Mouse (Mus musculus): ENCODE results near the gene Slmap. TPM values are rescaled to one million over a fixed set of nuclear protein-coding genes. Genes with fewer than 3 reads are reported as not detected.

Slmap gene
- polyA plus RNA-seq, 1 experiment from 2014 or later: 53.6 TPM

DNA sequence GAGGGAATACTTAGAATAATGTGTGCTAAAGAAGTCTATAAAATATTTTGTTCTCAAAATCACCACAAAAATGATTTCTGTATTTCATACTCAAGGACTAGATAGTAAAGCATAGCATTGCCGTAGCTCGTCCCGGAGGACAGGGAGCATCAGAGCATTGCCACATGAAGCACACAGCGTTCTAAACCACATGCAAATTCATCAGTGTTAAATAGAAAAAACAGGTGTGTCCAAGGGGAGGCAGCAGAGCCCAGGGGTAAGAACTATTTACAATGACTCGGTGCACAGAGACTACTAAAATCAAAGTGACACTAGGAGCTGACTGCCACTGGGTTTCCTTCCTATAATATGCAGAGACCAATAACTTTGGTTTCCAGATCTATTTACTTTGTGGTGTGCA lies 57.0 kb downstream of the Slmap start:
- Histone ChIP-seq H3K4me3 (ENCODE audit: low read depth, low read length) (no peak overlapping the region), H3K4me1 (ENCODE audit: control insufficient read depth, insufficient read depth, low read length) (no peaks in the 10 kb centered on the region), H3K27me3 (ENCODE audit: control insufficient read depth, insufficient read depth, low read length) (no peaks in the 10 kb centered on the region), H3K9me3 (ENCODE audit: control insufficient read depth, low read depth, low read length) (no peaks in the 10 kb centered on the region), H3K27ac (ENCODE audit: low read length) (no peak overlapping the region), H3K4me2 (replicated peaks; ENCODE audit: low read depth, low read length) (no peak overlapping the region), H3K36me3 (ENCODE audit: control insufficient read depth, insufficient read depth, low read length) (no peaks in the 10 kb centered on the region), H3K9ac (replicated peaks; ENCODE audit: low read depth, low read length) (no peak overlapping the region)
- WGBS: 92% methylated on average over 5 of the region's 5 CpGs
- no peak for ATAC-seq (ENCODE audit: insufficient number of reproducible peaks, insufficient read depth, low FRiP score, low read depth)

DNA sequence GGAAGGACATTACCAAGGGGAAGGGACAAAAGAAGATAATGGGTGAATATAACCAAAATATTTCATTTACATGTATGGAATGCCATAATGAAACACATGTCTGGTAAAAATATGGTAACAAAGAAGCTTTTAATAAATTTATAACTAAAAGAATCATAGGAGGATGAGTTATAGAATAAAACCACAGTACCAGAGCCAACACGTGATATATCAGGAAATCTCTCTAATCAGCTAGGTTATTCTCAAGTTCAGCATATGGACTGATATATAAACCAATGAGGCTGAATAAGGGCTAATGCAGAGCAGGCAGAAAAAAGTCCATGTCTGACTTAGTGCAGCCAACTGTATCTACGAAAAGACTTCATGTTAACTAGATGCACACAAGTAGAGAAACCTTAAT lies 58.3 kb downstream of the Slmap start:
- no peaks in the 10 kb centered on the region for H3K36me3 ChIP-seq (ENCODE audit: control insufficient read depth, insufficient read depth, low read length)
- peaks cover 3% of the 10 kb centered on the region; the same call in 1 of the 2 replicates for H3K4me1 ChIP-seq (ENCODE audit: control insufficient read depth, insufficient read depth, low read length)
- 86% methylated on average over 2 of the region's 2 CpGs for WGBS
- no peak for ATAC-seq (ENCODE audit: insufficient number of reproducible peaks, insufficient read depth, low FRiP score, low read depth)
- no peak overlapping the region for H3K4me3 ChIP-seq (ENCODE audit: low read depth, low read length)
- H3K9me3 ChIP-seq (ENCODE audit: control insufficient read depth, low read depth, low read length): no peaks in the 10 kb centered on the region
- H3K27ac ChIP-seq (ENCODE audit: low read length): no peak overlapping the region
- H3K4me2 ChIP-seq (replicated peaks; ENCODE audit: low read depth, low read length): no peak overlapping the region
- no peak overlapping the region for H3K9ac ChIP-seq (replicated peaks; ENCODE audit: low read depth, low read length)
- H3K27me3 ChIP-seq (ENCODE audit: control insufficient read depth, insufficient read depth, low read length): no peaks in the 10 kb centered on the region

DNA sequence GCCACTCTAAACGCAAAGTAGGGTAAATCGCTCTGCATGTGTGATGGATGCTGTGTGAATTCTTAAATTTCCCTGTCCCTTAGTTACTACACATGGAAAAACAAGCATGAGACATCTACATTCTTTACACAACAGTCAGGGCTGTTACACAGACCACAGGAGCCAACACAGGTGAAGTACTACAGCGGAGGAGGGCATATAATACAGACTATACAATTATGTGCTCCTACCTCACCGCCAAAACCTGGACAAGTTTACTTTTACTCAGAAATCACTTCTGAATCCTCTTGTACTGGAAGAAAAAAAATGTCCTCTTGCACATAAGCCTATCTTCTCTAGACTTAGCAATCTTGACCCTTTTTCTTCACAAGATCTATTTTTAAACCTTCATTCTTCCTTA lies 66.8 kb downstream of the Slmap start:
- Histone ChIP-seq H3K4me1 (ENCODE audit: control insufficient read depth, insufficient read depth, low read length) (peaks cover 3% of the 10 kb centered on the region; the same call in 1 of the 2 replicates), H3K27me3 (ENCODE audit: control insufficient read depth, insufficient read depth, low read length) (no peaks in the 10 kb centered on the region), H3K27ac (ENCODE audit: low read length) (no peak overlapping the region), H3K4me2 (replicated peaks; ENCODE audit: low read depth, low read length) (no peak overlapping the region), H3K9ac (replicated peaks; ENCODE audit: low read depth, low read length) (no peak overlapping the region), H3K4me3 (ENCODE audit: low read depth, low read length) (no peak overlapping the region), H3K36me3 (ENCODE audit: control insufficient read depth, insufficient read depth, low read length) (peaks cover 5% of the 10 kb centered on the region), H3K9me3 (ENCODE audit: control insufficient read depth, low read depth, low read length) (no peaks in the 10 kb centered on the region)
- ATAC-seq (ENCODE audit: insufficient number of reproducible peaks, insufficient read depth, low FRiP score, low read depth): no peak
- WGBS: 85% methylated on average over 4 of the region's 4 CpGs

DNA sequence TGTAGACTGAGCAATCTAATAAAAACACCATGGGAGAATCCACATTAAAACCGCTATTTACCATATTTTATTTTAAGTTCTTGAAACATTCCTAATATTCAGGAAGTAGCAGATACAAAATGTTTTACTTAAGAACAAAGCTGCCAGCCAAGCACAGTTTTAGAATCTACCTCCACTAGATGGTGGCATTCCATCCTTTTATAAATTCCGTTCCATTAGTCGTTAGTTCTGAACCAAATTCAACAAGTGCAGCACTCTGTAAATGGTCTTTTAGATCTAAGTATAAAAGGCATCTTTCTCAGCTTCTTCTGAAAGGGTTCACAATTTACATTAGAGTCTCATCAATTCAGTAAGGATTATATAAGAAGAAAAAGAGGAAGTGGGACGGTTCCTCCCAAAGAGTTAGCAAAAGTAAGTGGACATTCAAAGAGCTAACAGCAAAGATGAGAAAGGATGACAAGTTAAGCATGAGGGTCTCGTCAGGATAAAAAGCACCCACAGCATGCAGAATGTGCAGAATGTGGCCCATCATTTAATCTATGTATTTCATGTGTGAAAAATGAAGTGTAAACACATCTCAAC lies 68.1 kb downstream of the Slmap start:
- no peak overlapping the region for H3K4me3 ChIP-seq (ENCODE audit: low read depth, low read length)
- H3K4me2 ChIP-seq (replicated peaks; ENCODE audit: low read depth, low read length): no peak overlapping the region
- H3K4me1 ChIP-seq (ENCODE audit: control insufficient read depth, insufficient read depth, low read length): no peaks in the 10 kb centered on the region
- WGBS: 59% methylated on average over 5 of the region's 5 CpGs
- H3K36me3 ChIP-seq (ENCODE audit: control insufficient read depth, insufficient read depth, low read length): peaks cover 10% of the 10 kb centered on the region
- H3K9me3 ChIP-seq (ENCODE audit: control insufficient read depth, low read depth, low read length): no peaks in the 10 kb centered on the region
- H3K27ac ChIP-seq (ENCODE audit: low read length): no peak overlapping the region
- no peak overlapping the region for H3K9ac ChIP-seq (replicated peaks; ENCODE audit: low read depth, low read length)
- H3K27me3 ChIP-seq (ENCODE audit: control insufficient read depth, insufficient read depth, low read length): no peaks in the 10 kb centered on the region
- ATAC-seq (ENCODE audit: insufficient number of reproducible peaks, insufficient read depth, low FRiP score, low read depth): no peak

DNA sequence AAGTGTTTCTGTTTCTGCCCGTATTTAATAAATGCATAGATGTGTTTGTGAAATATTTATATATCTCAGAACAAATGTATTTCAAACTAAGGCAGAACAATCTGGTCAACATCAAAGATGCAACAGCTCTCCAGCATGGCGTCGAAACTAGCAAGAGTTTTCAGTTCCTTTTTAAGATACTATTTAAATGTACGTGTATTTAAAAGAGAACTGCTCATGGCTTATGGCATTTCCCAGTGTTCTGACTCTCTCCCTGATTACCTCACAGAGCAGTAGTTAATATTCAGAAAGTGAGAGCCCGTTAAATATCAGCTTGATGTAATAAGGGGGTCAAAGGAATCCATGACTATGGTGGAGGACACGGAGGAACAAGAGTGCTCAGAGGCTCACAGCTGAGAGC lies 68.8 kb downstream of the Slmap start:
- no peak overlapping the region for H3K4me3 ChIP-seq (ENCODE audit: low read depth, low read length)
- H3K27ac ChIP-seq (ENCODE audit: low read length): no peak overlapping the region
- 77% methylated on average over 6 of the region's 6 CpGs for WGBS
- no peak overlapping the region for H3K4me2 ChIP-seq (replicated peaks; ENCODE audit: low read depth, low read length)
- H3K4me1 ChIP-seq (ENCODE audit: control insufficient read depth, insufficient read depth, low read length): no peaks in the 10 kb centered on the region
- ATAC-seq (ENCODE audit: insufficient number of reproducible peaks, insufficient read depth, low FRiP score, low read depth): no peak
- no peaks in the 10 kb centered on the region for H3K9me3 ChIP-seq (ENCODE audit: control insufficient read depth, low read depth, low read length)
- H3K9ac ChIP-seq (replicated peaks; ENCODE audit: low read depth, low read length): no peak overlapping the region
- no peaks in the 10 kb centered on the region for H3K27me3 ChIP-seq (ENCODE audit: control insufficient read depth, insufficient read depth, low read length)
- H3K36me3 ChIP-seq (ENCODE audit: control insufficient read depth, insufficient read depth, low read length): peaks cover 16% of the 10 kb centered on the region

DNA sequence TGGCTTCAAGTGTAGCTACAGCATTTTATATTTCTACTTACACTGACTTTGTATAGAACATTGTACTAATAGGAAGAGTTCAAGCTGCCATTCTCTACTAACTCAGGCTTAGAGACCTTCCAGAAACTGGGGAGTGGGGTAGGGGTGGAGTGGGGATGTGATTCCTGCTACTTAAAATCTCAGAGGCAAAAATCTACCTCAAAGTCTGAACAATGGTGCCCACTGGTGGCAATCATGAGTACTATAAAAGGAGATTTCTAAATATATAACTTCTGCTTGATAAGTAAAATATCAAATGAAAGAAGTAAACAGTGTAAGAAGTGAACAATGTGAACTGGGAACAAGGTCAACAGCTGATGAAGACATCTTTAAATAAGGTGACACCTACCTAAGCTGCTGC lies 75.2 kb downstream of the Slmap start:
- no peak overlapping the region for H3K9ac ChIP-seq (replicated peaks; ENCODE audit: low read depth, low read length)
- no peak for ATAC-seq (ENCODE audit: insufficient number of reproducible peaks, insufficient read depth, low FRiP score, low read depth)
- no peaks in the 10 kb centered on the region for H3K4me1 ChIP-seq (ENCODE audit: control insufficient read depth, insufficient read depth, low read length)
- peaks cover 23% of the 10 kb centered on the region for H3K36me3 ChIP-seq (ENCODE audit: control insufficient read depth, insufficient read depth, low read length)
- no peaks in the 10 kb centered on the region for H3K27me3 ChIP-seq (ENCODE audit: control insufficient read depth, insufficient read depth, low read length)
- H3K27ac ChIP-seq (ENCODE audit: low read length): no peak overlapping the region
- H3K9me3 ChIP-seq (ENCODE audit: control insufficient read depth, low read depth, low read length): no peaks in the 10 kb centered on the region
- no peak overlapping the region for H3K4me2 ChIP-seq (replicated peaks; ENCODE audit: low read depth, low read length)
- no peak overlapping the region for H3K4me3 ChIP-seq (ENCODE audit: low read depth, low read length)

DNA sequence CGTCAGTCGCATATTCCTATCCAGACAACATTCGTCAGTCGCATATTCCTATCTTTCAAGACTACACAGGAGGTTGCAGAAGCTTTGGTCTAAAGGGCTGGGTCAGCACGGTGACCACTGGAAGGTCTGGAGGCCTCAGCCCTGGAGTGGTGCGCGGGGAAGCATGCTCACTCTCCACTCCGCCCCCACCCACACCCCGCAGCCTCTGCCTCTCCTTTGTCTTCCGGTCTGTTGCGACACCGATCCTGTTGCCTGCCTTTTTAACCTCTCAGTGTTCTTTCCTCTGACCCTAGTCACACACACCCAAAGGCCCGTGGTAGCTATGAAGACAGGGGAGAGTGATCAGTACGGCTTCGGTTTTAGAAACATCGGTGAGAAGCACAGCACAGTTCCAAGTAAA lies 79.9 kb downstream of the Slmap start:
- Histone ChIP-seq H3K9me3 (ENCODE audit: control insufficient read depth, low read depth, low read length) (no peaks in the 10 kb centered on the region), H3K4me2 (replicated peaks; ENCODE audit: low read depth, low read length) (no peak overlapping the region), H3K27me3 (ENCODE audit: control insufficient read depth, insufficient read depth, low read length) (no peaks in the 10 kb centered on the region), H3K36me3 (ENCODE audit: control insufficient read depth, insufficient read depth, low read length) (peaks cover 5% of the 10 kb centered on the region; the same call in 1 of the 2 replicates), H3K9ac (replicated peaks; ENCODE audit: low read depth, low read length) (no peak overlapping the region), H3K4me1 (ENCODE audit: control insufficient read depth, insufficient read depth, low read length) (no peaks in the 10 kb centered on the region; the same call in 1 of the 2 replicates), H3K27ac (ENCODE audit: low read length) (no peak overlapping the region), H3K4me3 (ENCODE audit: low read depth, low read length) (no peak overlapping the region)
- WGBS: 69% methylated on average over 16 of the region's 16 CpGs
- ATAC-seq (ENCODE audit: insufficient number of reproducible peaks, insufficient read depth, low FRiP score, low read depth): no peak

DNA sequence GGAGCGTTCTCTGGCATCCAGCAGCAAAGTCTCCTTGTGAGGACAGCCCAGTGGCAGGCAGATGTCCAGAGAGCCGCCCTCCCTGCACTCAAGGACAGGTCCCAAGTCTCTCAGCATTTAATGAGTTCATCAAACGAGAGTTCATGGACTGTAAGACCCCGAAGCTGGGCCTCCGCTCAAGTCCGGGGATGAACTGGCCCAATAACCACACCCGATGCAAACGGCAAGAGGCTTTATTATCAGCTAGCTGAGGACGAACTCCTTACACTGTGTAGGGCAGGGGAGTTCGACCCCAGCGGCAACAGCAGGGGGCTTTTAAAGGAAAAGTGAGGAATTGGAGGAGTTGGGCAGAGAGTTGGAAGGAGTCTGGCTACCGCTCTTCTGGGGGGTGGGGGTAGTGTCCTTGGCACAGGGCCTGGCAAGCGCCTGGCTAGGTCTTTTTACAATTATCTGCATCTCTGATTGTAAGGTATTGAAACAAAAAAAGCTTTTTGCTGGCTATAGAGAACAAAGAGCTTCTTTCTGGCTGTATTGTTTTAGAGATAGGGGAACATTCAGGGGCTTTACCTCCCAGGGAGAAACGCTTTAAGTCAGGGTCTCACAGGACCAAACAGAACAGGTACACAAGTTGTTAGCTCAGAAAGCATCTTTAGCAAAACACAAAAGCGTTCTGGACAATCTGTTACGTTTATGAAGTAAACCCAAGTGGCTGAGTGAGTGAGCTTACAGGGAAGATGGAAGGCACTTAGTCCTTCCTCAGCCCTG lies 84.5 kb downstream of the Slmap start:
- Histone ChIP-seq H3K27ac (ENCODE audit: low read length) (no peak overlapping the region), H3K4me2 (replicated peaks; ENCODE audit: low read depth, low read length) (no peak overlapping the region), H3K4me3 (ENCODE audit: low read depth, low read length) (no peak overlapping the region), H3K4me1 (ENCODE audit: control insufficient read depth, insufficient read depth, low read length) (no peaks in the 10 kb centered on the region; the same call in 1 of the 2 replicates), H3K9ac (replicated peaks; ENCODE audit: low read depth, low read length) (no peak overlapping the region), H3K36me3 (ENCODE audit: control insufficient read depth, insufficient read depth, low read length) (no peaks in the 10 kb centered on the region; the same call in 1 of the 2 replicates), H3K9me3 (ENCODE audit: control insufficient read depth, low read depth, low read length) (no peaks in the 10 kb centered on the region), H3K27me3 (ENCODE audit: control insufficient read depth, insufficient read depth, low read length) (no peaks in the 10 kb centered on the region)
- WGBS: 30% methylated on average over 16 of the region's 16 CpGs
- peak; percentile 33; the same call in 1 of the 2 replicates for ATAC-seq (ENCODE audit: insufficient number of reproducible peaks, insufficient read depth, low FRiP score, low read depth)

All from stomach, embryonic 14.5 days (tissue).